Mouse (Mus musculus) left cerebral cortex, adult 8-10 months (tissue): ENCODE data around the gene Ccdc177. TPM values are rescaled to one million over a fixed set of nuclear protein-coding genes. Genes with fewer than 3 reads are reported as not detected.
A peak's percentile ranks its signal among the peaks of the same experiment; 100 is the strongest.
"Not testable (repeated sequence)": the region's sequence is repeated elsewhere in the genome, so short reads cannot be mapped to it uniquely, and the experiment has no call there.

ENCODE experiments used
- DNase-seq, 2 experiments: peaks; one replicate each; pipeline ENCODE4 v3.0.0; 2022; ENCODE audit warnings: low spot score in 2 of 2
- total RNA-seq, 4 experiments: library from RNA; stranded (reverse); gene quantifications; 2 replicates each; pipeline ENCODE4 v1.2.4; 2022

Gene Ccdc177
- total RNA-seq = 10 to 100 TPM; 12.9 to 14.9 (median 13.8) TPM

- peak; percentile 51 to 86 for DNase-seq
Measured at GRCm38 (mm10) chr12:80760396-80760801, at the start of gene Ccdc177. TSS of gene Ccdc177 (minus strand) at chr12:80760687.

- no peak for DNase-seq
Measured at GRCm38 (mm10) chr12:80810005-80810404, 49.5 kb upstream of the Ccdc177 start.

GRCm38 (mm10) chr12:80807451-80808085 lies 47.1 kb upstream of the Ccdc177 start:
- no peak for DNase-seq

GRCm38 (mm10) chr12:80804861-80805428 lies 44.5 kb upstream of the Ccdc177 start:
- DNase-seq = no peak

GRCm38 (mm10) chr12:80803924-80804323 lies 43.4 kb upstream of the Ccdc177 start:
- DNase-seq = peak; percentile 46 to 77

GRCm38 (mm10) chr12:80801443-80801842 lies 41.0 kb upstream of the Ccdc177 start:
- DNase-seq = no peak

GRCm38 (mm10) chr12:80800156-80800555 lies 39.7 kb upstream of the Ccdc177 start:
- DNase-seq = no peak

GRCm38 (mm10) chr12:80798271-80798670 lies 37.8 kb upstream of the Ccdc177 start:
- DNase-seq = no peak

- no peak for DNase-seq
Measured at GRCm38 (mm10) chr12:80794935-80795785, 34.7 kb upstream of the Ccdc177 start.

GRCm38 (mm10) chr12:80794522-80794921 lies 34.0 kb upstream of the Ccdc177 start:
- DNase-seq = no peak

GRCm38 (mm10) chr12:80793535-80793934 lies 33.0 kb upstream of the Ccdc177 start:
- no peak for DNase-seq

GRCm38 (mm10) chr12:80792867-80793266 lies 32.4 kb upstream of the Ccdc177 start:
- no peak for DNase-seq

GRCm38 (mm10) chr12:80791571-80792444 lies 31.3 kb upstream of the Ccdc177 start:
- DNase-seq = no peak

- no peak for DNase-seq
Measured at GRCm38 (mm10) chr12:80790700-80791570, 30.4 kb upstream of the Ccdc177 start.

- DNase-seq = peak; percentile 93 to 98
Measured at GRCm38 (mm10) chr12:80789849-80790694, 29.6 kb upstream of the Ccdc177 start, which contains the start of gene Susd6. TSS of gene Susd6 (plus strand) at chr12:80790510.

- DNase-seq = not testable (repeated sequence)
Measured at GRCm38 (mm10) chr12:80789276-80789675, 28.8 kb upstream of the Ccdc177 start.

- DNase-seq = no peak
Measured at GRCm38 (mm10) chr12:80788188-80788587, 27.7 kb upstream of the Ccdc177 start.

- DNase-seq = no peak
Measured at GRCm38 (mm10) chr12:80787604-80788003, 27.1 kb upstream of the Ccdc177 start.

- no peak for DNase-seq
Measured at GRCm38 (mm10) chr12:80786591-80786990, 26.1 kb upstream of the Ccdc177 start.
